Mouse (Mus musculus) G1E (cell line): ENCODE data around the gene Map4k3. TPM values are rescaled to one million over a fixed set of nuclear protein-coding genes. Genes with fewer than 3 reads are reported as not detected.
"Not testable (repeated sequence)": the region's sequence is repeated elsewhere in the genome, so short reads cannot be mapped to it uniquely, and the experiment has no call there.

Source experiments
- ATAC-seq: 2 replicates; pipeline ENCODE4 v1.8.0; 2016; ENCODE audit warnings: mild to moderate bottlenecking; ENCODE audit not compliant: insufficient number of reproducible peaks, poor library complexity, low FRiP score, severe bottlenecking; ENCODE audit errors: extremely low read depth
- DNase-seq: peaks from one replicate; pipeline ENCODE4 v3.0.0; 2012; ENCODE audit warnings: low spot score
- H3K27me3 ChIP-seq: 2 replicates; pipeline ENCODE4 v1.6.1; 2012; ENCODE audit warnings: mild to moderate bottlenecking, low read length, inconsistent platforms; ENCODE audit not compliant: insufficient read depth
- H3K36me3 ChIP-seq: replicated peaks from 2 replicates; pipeline ENCODE3; 2012; ENCODE audit warnings: mild to moderate bottlenecking, inconsistent platforms
- H3K4me1 ChIP-seq: 2 replicates; pipeline ENCODE4 v1.6.1; 2012; ENCODE audit warnings: low read depth, low read length, inconsistent platforms, mixed read lengths; ENCODE audit not compliant: insufficient read depth
- H3K4me3 ChIP-seq: 2 replicates; pipeline ENCODE4 v1.5.1; 2012; ENCODE audit warnings: low read depth, mild to moderate bottlenecking, inconsistent platforms, low read length, moderate library complexity, mixed read lengths
- H3K9me3 ChIP-seq: replicated peaks from 2 replicates; pipeline ENCODE4 v1.6.1; 2012; ENCODE audit warnings: inconsistent platforms
- CTCF ChIP-seq: IDR thresholded peaks from 2 replicates; pipeline ENCODE4 v1.5.1; 2012; ENCODE audit warnings: low read depth, low read length, inconsistent platforms, mixed read lengths
- GATA1 ChIP-seq: IDR thresholded peaks from 2 replicates; pipeline ENCODE4 v1.6.1; 2012; ENCODE audit warnings: borderline replicate concordance, low read length, inconsistent platforms, mixed read lengths
- GATA2 ChIP-seq: IDR thresholded peaks from 2 replicates; pipeline ENCODE4 v1.6.1; 2012; ENCODE audit warnings: low read depth, low read length, inconsistent platforms, borderline replicate concordance
- POLR2AphosphoS5 ChIP-seq: IDR thresholded peaks from 2 replicates; pipeline ENCODE4 v1.6.1; 2012; ENCODE audit warnings: low read depth, low read length, inconsistent platforms; ENCODE audit not compliant: insufficient replicate concordance
- TAL1 ChIP-seq: conservative IDR thresholded peaks from 2 replicates; pipeline ENCODE4 v1.6.1; 2012; ENCODE audit warnings: low read depth, low read length, inconsistent platforms, mixed read lengths
- polyA plus RNA-seq: library from polyadenylated mRNA; stranded (reverse); fragments of >175 nt; gene quantifications from 2 replicates; pipeline ENCODE4 v1.2.3, GENCODE M21; 2012
- total RNA-seq, 2 experiments: library from RNA; stranded (forward) in 1 of 2; stranded (reverse) in 1 of 2; fragments of 200-1000 nt in 1 of 2; fragments of >200 nt in 1 of 2; fragmentation: Nextera tagmentation in 1 of 2; gene quantifications; 2 replicates each; pipeline ENCODE4 v1.2.3; 2014 to 2017

Map4k3 gene
- total and polyA plus RNA-seq, 3 experiments = 0.22 to 0.30 TPM; not detected in 1

DNA sequence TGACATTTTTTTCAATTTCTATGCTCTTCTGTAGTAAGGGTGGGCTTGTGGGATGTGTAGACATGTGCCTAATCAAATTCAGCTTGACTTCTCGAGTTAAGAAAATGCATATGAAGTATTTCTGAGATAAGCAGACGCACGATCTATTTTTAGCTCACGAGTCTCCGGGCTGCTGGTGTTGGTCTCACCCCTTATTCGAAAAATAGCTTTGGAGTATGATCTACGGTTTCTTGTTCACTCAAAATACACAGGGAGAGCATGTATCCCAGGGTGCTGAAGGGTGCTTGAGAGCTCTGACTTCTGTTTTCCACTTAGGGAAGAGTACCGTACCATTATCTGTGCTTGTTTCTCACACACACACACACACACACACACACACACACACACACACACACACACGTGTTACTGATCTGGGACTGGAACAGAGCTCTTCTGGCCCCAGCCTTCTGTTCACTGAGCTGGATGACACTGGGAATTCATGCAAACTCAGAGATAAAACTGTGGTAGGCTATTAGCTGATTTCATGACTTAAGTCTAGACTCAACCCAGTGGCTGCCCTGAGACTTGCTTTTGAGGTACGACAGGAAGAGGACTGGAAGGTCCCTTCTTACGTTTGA, 34.9 kb upstream of the Map4k3 start:
- Histone ChIP-seq H3K4me3 (no peak overlapping the region), H3K36me3 (no peaks in the 10 kb centered on the region), H3K4me1 (no peaks in the 10 kb centered on the region), H3K9me3 (peaks cover 26% of the 10 kb centered on the region), H3K27me3 (no peaks in the 10 kb centered on the region)
- ATAC-seq = no peak
- TF ChIP-seq GATA2 (no peak), CTCF (no peak), GATA1 (no peak), TAL1 (no peak), POLR2AphosphoS5 (no peak)
- DNase-seq = no peak

GRCm38 (mm10) chr17:80762391-80763040, 34.2 kb upstream of the Map4k3 start:
- no peak for DNase-seq
- Histone ChIP-seq H3K36me3 (no peaks in the 10 kb centered on the region), H3K4me3 (no peak overlapping the region), H3K4me1 (no peaks in the 10 kb centered on the region), H3K9me3 (peaks cover 26% of the 10 kb centered on the region), H3K27me3 (no peaks in the 10 kb centered on the region)
- no peak for ATAC-seq
- TF ChIP-seq TAL1 (no peak), GATA1 (no peak), GATA2 (no peak)

- H3K36me3 ChIP-seq, ATAC-seq, H3K27me3 ChIP-seq, H3K4me3 ChIP-seq, DNase-seq, H3K4me1 ChIP-seq: not testable (repeated sequence)
- H3K9me3 ChIP-seq = peaks cover 26% of the 10 kb centered on the region
Observed at GRCm38 (mm10) chr17:80761191-80761590, 32.9 kb upstream of the Map4k3 start.

- no peaks in the 10 kb centered on the region for H3K36me3 ChIP-seq
- H3K27me3 ChIP-seq = no peaks in the 10 kb centered on the region
- ATAC-seq = no peak
- no peak overlapping the region for H3K4me3 ChIP-seq
- TF ChIP-seq POLR2AphosphoS5 (no peak), CTCF (no peak), GATA1 (no peak), GATA2 (no peak), TAL1 (no peak)
- no peaks in the 10 kb centered on the region for H3K4me1 ChIP-seq
- DNase-seq = no peak
- peaks cover 28% of the 10 kb centered on the region for H3K9me3 ChIP-seq
Observed at GRCm38 (mm10) chr17:80760344-80761145, 32.3 kb upstream of the Map4k3 start.

DNA sequence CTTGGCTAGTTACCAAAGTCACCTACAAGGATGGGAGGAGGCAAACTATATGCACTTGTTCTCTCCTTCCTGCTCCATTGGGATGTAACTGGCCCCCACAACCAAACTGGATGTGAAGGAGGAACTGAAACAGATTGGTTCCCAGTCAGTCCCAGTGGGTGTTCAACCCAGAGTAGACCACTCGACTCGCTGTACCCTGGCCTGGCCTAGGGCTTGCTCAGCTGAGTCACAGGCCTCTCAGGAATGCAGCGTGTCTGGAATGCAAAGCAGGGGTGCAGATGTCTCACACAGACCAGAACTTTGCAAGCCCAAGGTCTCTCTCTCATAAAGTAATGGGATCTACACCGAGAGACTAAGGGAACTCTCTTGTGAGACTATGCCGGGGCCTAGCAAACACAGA, 27.8 kb upstream of the Map4k3 start:
- peaks cover 32% of the 10 kb centered on the region for H3K9me3 ChIP-seq
- ATAC-seq (no peak), DNase-seq (no peak)
- H3K4me1 ChIP-seq = no peaks in the 10 kb centered on the region
- no peaks in the 10 kb centered on the region for H3K27me3 ChIP-seq
- no peaks in the 10 kb centered on the region for H3K36me3 ChIP-seq
- TF ChIP-seq GATA2 (no peak), CTCF (no peak), POLR2AphosphoS5 (no peak), TAL1 (no peak), GATA1 (no peak)
- H3K4me3 ChIP-seq = no peak overlapping the region

GRCm38 (mm10) chr17:80755076-80755871, 27.0 kb upstream of the Map4k3 start:
- Histone ChIP-seq H3K4me1 (no peaks in the 10 kb centered on the region), H3K9me3 (peaks cover 29% of the 10 kb centered on the region), H3K27me3 (no peaks in the 10 kb centered on the region), H3K36me3 (no peaks in the 10 kb centered on the region), H3K4me3 (no peak overlapping the region)
- TF ChIP-seq GATA1 (no peak), CTCF (no peak), GATA2 (no peak), POLR2AphosphoS5 (no peak)
- DNase-seq (no peak), ATAC-seq (no peak)
